Mouse (Mus musculus): ENCODE measurements at regions not wholly inside any gene's neighbourhood (a gene's known extent, or its start where the extent isn't known, plus 50 kb on each side); places are given as distances from the start of the nearest gene placed in this dataset.

DNA sequence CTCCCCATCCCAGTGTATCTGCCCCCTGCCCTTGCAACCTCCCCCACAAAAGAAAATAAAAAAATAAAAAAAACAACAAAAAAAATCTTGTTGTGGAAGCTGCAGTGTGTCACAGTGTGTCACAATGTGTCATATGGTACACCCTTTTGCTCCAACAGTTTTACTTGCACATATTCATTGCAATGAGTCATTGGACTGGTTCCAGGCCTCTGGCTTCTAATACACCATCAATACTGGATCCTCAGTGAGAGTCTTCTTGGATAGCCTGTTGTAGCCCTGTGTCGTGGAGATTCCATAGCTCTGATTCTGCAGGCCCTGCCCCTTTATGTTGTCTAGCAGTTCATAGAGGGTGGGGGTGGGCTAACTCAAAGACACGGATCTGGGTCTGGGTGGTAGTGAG, 290.1 kb upstream of the Tank start:
- no peak overlapping the region for H3K4me3 ChIP-seq (ENCODE audit: insufficient read depth in 1 of 2, low read depth in 2 of 2, low read length in 2 of 2)
- no peak overlapping the region for H3K9ac ChIP-seq (replicated peaks)
- H3K4me2 ChIP-seq (ENCODE audit: low read depth), result no peak overlapping the region
- H3K27ac ChIP-seq, result no peak overlapping the region
- H3K4me1 ChIP-seq (replicated peaks; ENCODE audit: control insufficient read depth in 2 of 2, insufficient read depth in 2 of 2, low read length in 1 of 2), result no peaks in the 10 kb centered on the region
- H3K9me3 ChIP-seq (ENCODE audit: control insufficient read depth, low read length), result no peaks in the 10 kb centered on the region
- DNase-seq (ENCODE audit: low read depth in 3 of 3, low spot score in 3 of 3), result no peak
- ATAC-seq (ENCODE audit: insufficient read depth), result no peak
- H3K27me3 ChIP-seq (ENCODE audit: control insufficient read depth, insufficient read depth, low read length), result no peaks in the 10 kb centered on the region
- H3K36me3 ChIP-seq (replicated peaks; ENCODE audit: control insufficient read depth, insufficient read depth, low read depth), result no peaks in the 10 kb centered on the region
- no peak for TF ChIP-seq EP300 (IDR thresholded peaks at IDR 0.05; ENCODE audit: low read depth)
- no peak for TF ChIP-seq CTCF (IDR thresholded peaks at IDR 0.05; ENCODE audit: low read depth)
- WGBS (ENCODE audit: insufficient replicate concordance), result 67% methylated on average over 2 of the region's 2 CpGs

DNA sequence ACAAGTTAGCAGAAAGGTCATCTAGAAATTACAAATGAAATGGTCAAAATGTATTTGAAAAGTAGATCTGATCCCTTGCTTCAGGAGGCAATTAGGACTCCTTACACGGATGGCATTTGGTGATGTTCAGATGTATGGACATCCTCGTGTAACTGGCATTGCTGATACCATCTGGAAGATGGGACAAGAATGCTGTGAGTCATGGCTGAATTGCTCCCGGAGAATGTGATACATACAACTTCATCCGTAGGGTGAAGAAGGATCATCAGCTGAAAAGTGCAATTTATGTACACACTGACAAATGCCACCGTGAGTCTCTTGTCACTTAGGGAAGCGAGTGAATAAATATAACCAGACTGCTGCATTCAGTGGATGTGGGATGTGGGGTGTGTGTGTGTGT, 293.7 kb upstream of the Tank start:
- H3K4me3 ChIP-seq (ENCODE audit: insufficient read depth in 1 of 2, low read depth in 2 of 2, low read length in 2 of 2), result no peak overlapping the region
- no peak for TF ChIP-seq EP300 (IDR thresholded peaks at IDR 0.05; ENCODE audit: low read depth)
- TF ChIP-seq CTCF (IDR thresholded peaks at IDR 0.05; ENCODE audit: low read depth), result no peak
- no peaks in the 10 kb centered on the region for H3K9me3 ChIP-seq (ENCODE audit: control insufficient read depth, low read length)
- H3K9ac ChIP-seq (replicated peaks), result no peak overlapping the region
- no peaks in the 10 kb centered on the region for H3K27me3 ChIP-seq (ENCODE audit: control insufficient read depth, insufficient read depth, low read length)
- DNase-seq (ENCODE audit: low read depth in 3 of 3, low spot score in 3 of 3), result no peak
- 59% methylated on average over 6 of the region's 6 CpGs for WGBS (ENCODE audit: insufficient replicate concordance)
- no peak for ATAC-seq (ENCODE audit: insufficient read depth)
- H3K27ac ChIP-seq, result no peak overlapping the region
- no peaks in the 10 kb centered on the region for H3K36me3 ChIP-seq (replicated peaks; ENCODE audit: control insufficient read depth, insufficient read depth, low read depth)
- no peaks in the 10 kb centered on the region for H3K4me1 ChIP-seq (replicated peaks; ENCODE audit: control insufficient read depth in 2 of 2, insufficient read depth in 2 of 2, low read length in 1 of 2)
- no peak overlapping the region for H3K4me2 ChIP-seq (ENCODE audit: low read depth)

DNA sequence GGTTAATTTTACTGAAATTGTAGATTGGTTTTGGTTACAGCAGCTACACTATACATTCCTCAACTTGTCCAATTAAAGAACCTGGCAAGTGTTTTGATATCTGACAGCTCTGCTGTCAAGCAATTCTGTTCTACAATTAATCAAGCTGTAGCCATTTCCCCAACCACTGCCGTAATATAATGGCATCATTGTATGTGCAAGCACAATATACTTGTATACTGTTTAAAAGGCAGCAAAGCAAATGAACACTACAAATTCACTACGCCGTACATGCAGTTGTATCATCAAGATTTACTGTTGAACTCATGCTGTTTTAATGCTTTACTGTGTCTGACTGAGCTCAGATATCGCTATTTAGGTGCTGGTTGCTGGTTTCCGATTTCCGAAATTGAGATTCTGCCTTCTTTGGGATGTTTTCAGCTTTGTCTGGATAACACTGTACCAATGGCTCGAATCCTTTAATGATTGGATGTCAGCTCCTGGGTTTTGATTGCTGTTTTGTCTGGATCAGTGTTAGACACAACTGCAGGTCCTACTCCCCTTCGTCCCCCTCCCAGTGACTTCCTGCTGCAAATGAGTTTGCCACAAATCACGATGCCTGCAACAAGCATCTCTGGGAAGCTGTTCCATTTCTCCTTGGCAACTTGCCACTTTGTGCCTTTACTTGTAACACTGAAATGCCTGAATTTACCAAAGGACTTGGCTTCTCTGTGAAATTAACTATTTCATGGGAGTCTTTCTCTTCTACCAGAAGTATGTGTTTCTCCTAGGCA, 294.4 kb upstream of the Tank start:
- 55% methylated on average over 9 of the region's 9 CpGs for WGBS (ENCODE audit: insufficient replicate concordance)
- ATAC-seq (ENCODE audit: insufficient read depth) (no peak), DNase-seq (ENCODE audit: low read depth in 3 of 3, low spot score in 3 of 3) (no peak)
- Histone ChIP-seq H3K4me3 (ENCODE audit: insufficient read depth in 1 of 2, low read depth in 2 of 2, low read length in 2 of 2) (no peak overlapping the region), H3K9ac (replicated peaks) (no peak overlapping the region), H3K9me3 (ENCODE audit: control insufficient read depth, low read length) (no peaks in the 10 kb centered on the region), H3K36me3 (replicated peaks; ENCODE audit: control insufficient read depth, insufficient read depth, low read depth) (no peaks in the 10 kb centered on the region), H3K4me2 (ENCODE audit: low read depth) (no peak overlapping the region), H3K27ac (no peak overlapping the region), H3K27me3 (ENCODE audit: control insufficient read depth, insufficient read depth, low read length) (no peaks in the 10 kb centered on the region), H3K4me1 (replicated peaks; ENCODE audit: control insufficient read depth in 2 of 2, insufficient read depth in 2 of 2, low read length in 1 of 2) (no peaks in the 10 kb centered on the region)
- TF ChIP-seq CTCF (IDR thresholded peaks at IDR 0.05; ENCODE audit: low read depth), result no peak
- TF ChIP-seq EP300 (IDR thresholded peaks at IDR 0.05; ENCODE audit: low read depth), result no peak

DNA sequence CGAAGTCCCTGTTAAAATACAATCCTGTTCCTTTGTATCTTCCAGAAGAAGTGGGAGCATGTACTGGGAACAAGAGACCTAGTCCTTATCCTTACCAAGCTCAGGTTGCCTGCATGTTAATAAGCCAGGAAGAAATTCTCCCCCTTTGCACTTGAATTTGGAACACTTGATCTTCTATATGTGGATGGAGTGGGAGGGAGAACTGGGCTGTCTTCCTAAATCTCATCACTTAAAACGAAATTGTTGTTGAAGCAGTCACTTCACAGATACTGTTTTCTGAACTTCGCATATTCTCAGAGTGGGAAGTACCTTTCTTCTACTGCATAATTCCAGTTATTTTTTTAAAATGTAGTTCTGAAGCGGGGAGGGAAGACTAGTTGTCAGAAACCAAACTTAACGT, 305.7 kb upstream of the Tank start:
- Histone ChIP-seq H3K27ac (no peak overlapping the region), H3K27me3 (ENCODE audit: control insufficient read depth, insufficient read depth, low read length) (no peaks in the 10 kb centered on the region), H3K36me3 (replicated peaks; ENCODE audit: control insufficient read depth, insufficient read depth, low read depth) (no peaks in the 10 kb centered on the region), H3K4me3 (ENCODE audit: insufficient read depth in 1 of 2, low read depth in 2 of 2, low read length in 2 of 2) (no peak overlapping the region), H3K4me2 (ENCODE audit: low read depth) (no peak overlapping the region), H3K9ac (replicated peaks) (no peak overlapping the region), H3K4me1 (replicated peaks; ENCODE audit: control insufficient read depth in 2 of 2, insufficient read depth in 2 of 2, low read length in 1 of 2) (no peaks in the 10 kb centered on the region), H3K9me3 (ENCODE audit: control insufficient read depth, low read length) (no peaks in the 10 kb centered on the region)
- DNase-seq (ENCODE audit: low read depth in 3 of 3, low spot score in 3 of 3) (no peak), ATAC-seq (ENCODE audit: insufficient read depth) (no peak)
- no peak for TF ChIP-seq EP300 (IDR thresholded peaks at IDR 0.05; ENCODE audit: low read depth)
- no peak for TF ChIP-seq CTCF (IDR thresholded peaks at IDR 0.05; ENCODE audit: low read depth)
- WGBS (ENCODE audit: insufficient replicate concordance), result 57% methylated on average over 5 of the region's 5 CpGs

DNA sequence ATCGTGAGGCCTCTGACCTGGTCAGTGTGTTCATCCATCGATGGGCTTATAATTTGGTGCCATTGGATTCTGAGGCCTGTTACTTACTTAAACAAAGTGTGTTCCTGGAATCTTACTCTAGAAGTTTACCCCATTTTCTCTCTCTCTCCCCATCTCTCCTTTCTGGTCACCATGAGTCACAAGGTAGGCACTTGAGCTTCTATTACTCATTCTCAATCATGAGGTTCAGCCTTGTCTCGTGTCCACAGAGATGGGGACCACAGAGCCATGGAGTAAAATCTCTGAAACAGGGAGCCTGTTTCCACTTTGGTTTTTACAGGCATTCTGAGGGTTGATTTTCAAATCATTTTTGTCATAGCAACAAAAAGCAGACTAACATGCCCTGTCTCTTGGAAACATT, 304.7 kb upstream of the Rbms1 start:
- TF ChIP-seq EP300 (IDR thresholded peaks at IDR 0.05; ENCODE audit: low read depth) (no peak), CTCF (IDR thresholded peaks at IDR 0.05; ENCODE audit: low read depth) (no peak)
- Histone ChIP-seq H3K9ac (replicated peaks) (no peak overlapping the region), H3K4me2 (ENCODE audit: low read depth) (no peak overlapping the region), H3K4me1 (replicated peaks; ENCODE audit: control insufficient read depth in 2 of 2, insufficient read depth in 2 of 2, low read length in 1 of 2) (no peaks in the 10 kb centered on the region), H3K27me3 (ENCODE audit: control insufficient read depth, insufficient read depth, low read length) (no peaks in the 10 kb centered on the region), H3K27ac (no peak overlapping the region), H3K9me3 (ENCODE audit: control insufficient read depth, low read length) (no peaks in the 10 kb centered on the region), H3K4me3 (ENCODE audit: insufficient read depth in 1 of 2, low read depth in 2 of 2, low read length in 2 of 2) (no peak overlapping the region), H3K36me3 (replicated peaks; ENCODE audit: control insufficient read depth, insufficient read depth, low read depth) (no peaks in the 10 kb centered on the region)
- DNase-seq (ENCODE audit: low read depth in 3 of 3, low spot score in 3 of 3), result no peak
- no peak for ATAC-seq (ENCODE audit: insufficient read depth)
- 70% methylated on average over 3 of the region's 3 CpGs for WGBS (ENCODE audit: insufficient replicate concordance)
